Mouse (Mus musculus): ENCODE measurements at regions not wholly inside any gene's neighbourhood (a gene's known extent, or its start where the extent isn't known, plus 50 kb on each side); places are given as distances from the start of the nearest gene placed in this dataset.

DNA sequence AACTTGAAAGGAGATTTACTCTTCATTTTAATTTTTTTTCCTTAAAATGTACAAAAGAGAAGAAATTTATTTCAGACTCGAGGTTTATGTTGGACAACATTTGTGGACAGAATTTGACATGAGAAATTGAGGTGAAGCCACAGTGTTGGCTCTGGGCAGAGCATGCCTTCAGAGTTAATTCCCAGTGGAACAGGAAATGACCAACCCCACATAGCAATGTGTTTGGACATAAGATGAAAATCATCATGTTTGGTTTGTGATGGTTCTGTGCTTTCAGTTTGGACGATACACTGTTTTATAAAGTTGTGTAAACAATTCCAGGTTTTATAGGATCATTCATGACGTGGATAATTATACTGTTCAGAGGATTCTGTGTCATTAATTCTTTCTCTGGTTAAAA, 271.9 kb upstream of the Mettl25 start:
- Histone ChIP-seq H3K4me3 (no peak overlapping the region), H3K27ac (no peak overlapping the region)
- no peak for TF ChIP-seq CTCF (conservative IDR thresholded peaks at IDR 0.05)
- no peak for DNase-seq (ENCODE audit: low spot score in 2 of 2)

DNA sequence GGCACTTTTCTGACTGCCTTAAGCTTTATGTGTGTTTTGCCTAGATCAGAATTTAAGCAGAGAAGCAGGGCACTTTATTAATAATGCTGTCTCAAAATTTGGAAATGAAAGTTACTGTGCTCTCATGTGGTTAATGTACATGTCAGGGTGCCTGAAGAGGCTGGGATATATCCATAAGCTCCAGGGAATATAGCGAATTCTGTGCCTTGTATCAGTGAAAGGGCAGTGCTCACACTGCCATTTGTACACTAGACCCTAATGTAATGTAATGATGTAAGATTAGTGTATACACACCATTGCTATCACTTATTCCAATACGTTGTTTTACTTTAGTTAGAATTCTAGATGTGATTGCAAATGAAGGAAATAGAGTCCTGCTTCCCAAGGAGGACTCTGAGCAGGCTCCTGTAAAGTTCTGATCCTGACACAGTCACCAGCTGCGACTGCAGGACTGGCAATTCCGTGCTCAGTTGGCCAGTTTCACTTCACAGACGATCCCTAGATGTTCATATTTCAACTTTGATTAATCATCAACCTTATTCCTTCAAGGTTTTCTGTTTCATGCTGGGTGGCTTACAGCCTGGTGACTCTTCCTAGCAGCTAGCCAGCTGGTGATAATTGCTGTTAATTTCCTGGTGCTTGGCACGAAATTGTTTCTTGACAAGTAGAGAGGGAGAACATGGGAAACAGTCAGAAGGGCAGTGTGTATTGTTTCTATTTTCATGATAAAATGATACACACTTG, 273.7 kb upstream of the Mettl25 start:
- DNase-seq (ENCODE audit: low spot score in 2 of 2), result no peak
- no peak overlapping the region for H3K4me3 ChIP-seq
- TF ChIP-seq CTCF (conservative IDR thresholded peaks at IDR 0.05), result no peak
- no peak overlapping the region for H3K27ac ChIP-seq

DNA sequence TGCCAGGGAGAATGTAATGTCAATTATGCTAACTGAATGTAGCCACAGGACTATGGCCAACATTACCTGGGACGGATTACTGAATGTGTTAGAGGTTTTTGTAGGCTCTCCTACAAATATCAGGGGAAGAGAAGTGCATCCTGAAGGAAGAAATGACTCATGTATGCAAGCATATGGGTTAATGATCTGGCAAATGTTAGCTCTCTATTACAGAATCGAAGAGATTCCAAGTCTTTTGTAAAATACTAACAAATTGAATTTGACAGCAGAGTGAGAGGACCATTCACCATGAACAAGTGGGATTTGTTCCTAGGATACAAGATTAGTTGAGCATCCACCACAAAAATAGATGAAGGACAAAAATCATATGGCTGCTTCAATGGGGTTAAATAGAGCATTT, 280.6 kb upstream of the Mettl25 start:
- Histone ChIP-seq H3K4me3 (no peak overlapping the region), H3K27ac (peak overlapping the region; percentile 25; the same call in 1 of the 2 replicates)
- TF ChIP-seq CTCF (conservative IDR thresholded peaks at IDR 0.05), result no peak
- no peak for DNase-seq (ENCODE audit: low spot score in 2 of 2)

DNA sequence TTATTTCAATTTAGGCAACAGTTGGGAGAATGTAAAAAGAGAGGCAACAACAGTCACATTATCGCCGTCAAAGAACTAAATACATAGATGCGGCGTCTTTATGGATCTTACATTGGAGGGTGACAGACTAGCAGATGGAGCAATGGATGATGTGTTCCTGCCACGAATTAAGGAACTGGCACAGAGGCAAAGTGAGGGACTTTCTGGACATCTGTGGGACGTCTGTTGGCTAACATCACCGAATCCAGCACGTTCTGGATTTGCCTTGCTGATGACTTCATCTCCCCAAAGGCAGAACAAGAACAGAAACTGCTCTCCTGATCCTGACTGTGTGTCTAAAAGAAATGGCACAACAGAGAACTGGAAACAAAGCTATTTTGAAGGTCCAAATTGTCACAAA, 281.8 kb upstream of the Mettl25 start:
- DNase-seq (ENCODE audit: low spot score in 2 of 2), result peak in 1 of 2 experiments; percentile 31
- no peak for TF ChIP-seq CTCF (conservative IDR thresholded peaks at IDR 0.05)
- H3K27ac ChIP-seq, result no peak overlapping the region
- no peak overlapping the region for H3K4me3 ChIP-seq

DNA sequence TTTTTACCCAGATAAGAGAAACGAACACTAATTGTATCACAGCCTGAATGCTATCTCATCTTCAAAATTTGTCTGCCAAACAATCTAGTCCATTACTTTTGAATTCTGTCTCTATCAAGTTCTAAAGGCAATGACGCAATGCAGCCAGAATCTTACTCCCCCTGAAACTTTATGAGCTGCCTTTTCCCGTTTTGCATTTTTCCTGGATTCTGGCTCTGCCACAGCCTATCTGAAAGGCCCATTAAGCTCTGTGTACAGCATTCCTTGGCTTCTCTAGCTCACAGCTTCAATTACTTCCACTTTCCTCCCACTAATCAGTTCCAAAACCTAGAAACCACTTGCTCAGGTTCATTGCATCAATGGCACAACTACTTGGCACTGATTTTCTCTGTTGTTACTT, 298.0 kb upstream of the Ppfia2 start:
- no peak overlapping the region for H3K4me3 ChIP-seq
- no peak for TF ChIP-seq CTCF (conservative IDR thresholded peaks at IDR 0.05)
- no peak for DNase-seq (ENCODE audit: low spot score in 2 of 2)

DNA sequence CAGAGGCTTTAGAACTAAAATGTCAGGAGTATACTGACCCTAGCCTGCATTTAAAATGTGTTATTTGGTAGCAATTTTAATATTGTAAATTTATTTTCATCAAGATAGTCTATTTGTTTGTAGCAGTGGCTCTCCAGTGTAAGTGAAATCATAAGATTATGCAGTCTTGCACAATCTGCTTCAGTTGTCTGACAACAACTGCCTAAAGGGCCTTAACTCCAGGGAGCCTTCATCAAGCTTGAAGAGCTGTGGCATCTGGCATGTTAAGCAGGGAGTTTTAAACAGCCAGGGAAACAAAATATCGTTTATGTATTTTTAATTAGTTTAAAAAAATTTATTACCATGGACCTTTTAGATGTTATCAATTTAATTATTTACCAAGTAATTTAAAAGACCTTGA, 295.7 kb upstream of the Ppfia2 start:
- no peak overlapping the region for H3K27ac ChIP-seq
- no peak for DNase-seq (ENCODE audit: low spot score in 2 of 2)
- no peak for TF ChIP-seq CTCF (conservative IDR thresholded peaks at IDR 0.05)
- H3K4me3 ChIP-seq, result no peak overlapping the region

More for the DNA sequence above, 298.0 kb upstream of the Ppfia2 start:
- H3K27ac ChIP-seq, result no peak overlapping the region

DNA sequence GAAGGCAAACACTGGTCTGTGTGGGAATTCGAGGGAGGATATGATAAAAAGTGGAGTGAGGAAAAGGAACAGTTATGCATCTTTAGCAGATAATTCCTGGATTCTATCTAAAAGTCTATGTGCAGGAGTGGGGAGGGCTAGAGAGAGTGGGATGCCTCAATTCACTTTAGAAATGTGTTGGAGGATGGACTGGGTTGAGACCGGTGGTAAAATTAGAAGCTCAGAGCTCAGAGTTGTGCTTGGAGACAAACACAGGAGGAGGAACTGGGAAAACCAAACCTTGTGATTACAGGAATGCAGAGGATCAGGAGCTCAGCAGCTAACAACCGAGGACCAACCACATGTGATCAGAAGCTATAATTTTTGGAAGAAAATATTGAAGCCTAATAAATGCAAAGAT, 290.5 kb upstream of the Ppfia2 start:
- no peak for TF ChIP-seq CTCF (conservative IDR thresholded peaks at IDR 0.05)
- Histone ChIP-seq H3K27ac (no peak overlapping the region), H3K4me3 (no peak overlapping the region)
- DNase-seq (ENCODE audit: low spot score in 2 of 2), result no peak

DNA sequence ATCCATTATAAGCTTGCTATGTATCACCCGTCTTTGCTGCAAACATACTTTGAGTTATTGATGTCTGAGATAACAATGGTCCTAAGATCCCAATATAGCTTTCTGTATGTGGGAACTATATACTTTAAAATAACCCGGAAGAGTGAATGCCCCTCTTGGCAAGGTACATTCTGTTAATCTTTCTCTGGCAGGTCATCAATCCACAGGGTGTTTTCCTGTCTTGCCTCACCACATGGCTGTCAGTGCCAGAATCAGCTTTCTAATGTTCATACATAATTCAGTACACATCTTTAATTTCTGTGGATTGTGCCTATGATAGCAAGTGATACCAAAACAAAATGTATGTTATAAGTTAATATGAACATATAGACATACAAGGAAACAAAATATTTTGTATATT, 267.6 kb upstream of the Ppfia2 start:
- no peak for TF ChIP-seq CTCF (conservative IDR thresholded peaks at IDR 0.05)
- H3K27ac ChIP-seq, result no peak overlapping the region
- DNase-seq (ENCODE audit: low spot score in 2 of 2), result no peak

DNA sequence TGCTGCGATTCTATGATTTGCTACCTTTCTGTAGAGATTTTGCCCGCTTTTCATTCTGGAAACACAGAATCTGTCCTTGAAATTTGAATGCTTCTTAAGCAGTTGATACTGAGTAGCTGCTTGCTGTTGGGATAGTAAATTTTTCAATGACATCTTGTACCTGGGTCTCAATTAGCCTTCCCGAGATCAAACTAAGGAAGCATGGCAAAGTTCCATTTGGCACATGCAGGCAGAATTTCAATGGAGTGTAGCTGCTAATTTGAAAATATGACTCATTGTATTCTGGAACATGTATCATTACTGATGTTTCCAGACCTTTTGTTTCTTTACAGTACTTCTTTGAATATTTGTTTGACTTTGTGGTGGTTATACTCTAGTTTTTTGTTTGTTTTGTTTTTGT, 245.9 kb upstream of the Ppfia2 start:
- no peak overlapping the region for H3K27ac ChIP-seq
- DNase-seq (ENCODE audit: low spot score in 2 of 2), result no peak
- H3K4me3 ChIP-seq, result no peak overlapping the region
- TF ChIP-seq CTCF (conservative IDR thresholded peaks at IDR 0.05), result no peak

More for the DNA sequence above, 267.6 kb upstream of the Ppfia2 start:
- H3K4me3 ChIP-seq, result no peak overlapping the region

DNA sequence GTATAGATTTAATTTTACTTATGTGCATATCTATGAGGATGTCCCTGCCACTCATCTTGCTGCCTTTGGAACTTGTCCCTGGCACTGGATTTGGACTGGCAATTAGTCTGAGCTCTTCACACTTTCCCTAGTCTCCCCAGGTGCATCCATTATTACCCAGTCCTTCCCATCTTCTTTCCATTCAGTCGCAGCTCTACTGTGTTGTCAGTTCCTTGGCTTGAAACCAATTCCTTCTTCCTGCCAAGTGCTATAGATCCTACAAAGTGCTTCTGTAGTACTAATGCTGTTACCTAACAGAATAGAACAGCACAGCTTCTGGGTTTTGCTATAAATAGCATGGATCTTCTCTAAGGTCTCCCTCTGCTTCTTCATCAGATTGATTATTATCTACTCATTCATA, 228.0 kb upstream of the Ppfia2 start:
- DNase-seq (ENCODE audit: low spot score in 2 of 2), result no peak
- no peak overlapping the region for H3K4me3 ChIP-seq

DNA sequence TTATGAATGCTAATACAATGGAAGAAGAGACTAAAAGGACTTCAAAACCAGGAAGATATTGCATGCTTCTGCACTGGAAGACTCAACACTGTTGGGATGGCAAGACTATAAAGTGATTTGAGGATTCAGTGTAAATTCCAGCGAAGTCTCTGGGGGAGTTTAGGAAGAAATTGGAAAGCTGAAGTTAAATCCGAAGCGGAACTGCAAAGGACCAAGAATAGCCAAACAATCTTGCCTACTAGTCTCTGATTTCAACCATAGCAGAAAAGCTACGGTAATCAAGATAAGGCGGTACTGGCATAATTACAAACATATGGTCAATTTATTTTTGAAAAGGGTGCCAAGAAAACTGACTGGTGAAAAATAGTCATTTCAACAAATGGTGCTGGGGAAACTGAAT, 216.0 kb upstream of the Ppfia2 start:
- DNase-seq (ENCODE audit: low spot score in 2 of 2), result peak in 1 of 2 experiments; percentile 16
- no peak for TF ChIP-seq CTCF (conservative IDR thresholded peaks at IDR 0.05)
- Histone ChIP-seq H3K4me3 (no peak overlapping the region), H3K27ac (no peak overlapping the region)

More for the DNA sequence above, 228.0 kb upstream of the Ppfia2 start:
- H3K27ac ChIP-seq, result no peak overlapping the region
- no peak for TF ChIP-seq CTCF (conservative IDR thresholded peaks at IDR 0.05)

DNA sequence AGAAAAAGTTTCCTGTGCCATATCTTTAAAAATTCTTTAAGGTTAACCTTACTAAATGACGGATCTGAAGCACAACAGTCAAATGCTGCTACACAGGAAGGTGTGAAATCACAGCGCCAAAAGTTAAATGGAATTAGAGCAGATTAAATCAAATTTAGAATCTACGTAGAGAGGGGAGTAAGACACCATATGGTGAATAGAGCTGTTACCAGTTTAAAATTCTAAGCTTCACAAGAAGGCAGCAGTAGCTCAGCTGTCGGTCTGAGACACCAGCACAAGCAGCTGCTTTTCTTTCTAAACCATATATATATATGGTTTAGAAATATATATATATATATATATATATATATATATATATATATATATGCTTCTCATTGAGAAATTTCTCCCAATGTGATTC, 210.3 kb upstream of the Ppfia2 start:
- DNase-seq (ENCODE audit: low spot score in 2 of 2), result peak in 1 of 2 experiments; percentile 10
- Histone ChIP-seq H3K27ac (no peak overlapping the region), H3K4me3 (no peak overlapping the region)
- TF ChIP-seq CTCF (conservative IDR thresholded peaks at IDR 0.05), result no peak

DNA sequence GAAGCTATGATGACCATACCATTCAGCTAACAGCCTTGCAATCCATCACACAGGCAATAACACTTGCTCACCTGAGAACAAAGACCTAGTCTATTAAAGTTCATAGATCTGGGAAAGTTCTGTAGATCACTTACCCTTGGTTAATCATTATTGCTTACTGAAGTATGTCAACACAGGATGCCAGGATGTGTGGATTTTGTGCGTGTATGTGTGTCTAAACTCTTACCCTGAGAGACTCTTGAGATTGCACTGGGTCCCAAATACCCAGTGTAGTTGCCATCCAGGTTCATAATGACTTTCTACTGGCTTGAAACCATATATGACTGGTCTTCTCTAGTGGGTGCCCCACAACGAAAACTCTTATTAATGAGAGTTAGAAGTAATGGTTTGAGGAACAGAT, 196.8 kb upstream of the Ppfia2 start:
- H3K4me3 ChIP-seq, result no peak overlapping the region
- no peak for TF ChIP-seq CTCF (conservative IDR thresholded peaks at IDR 0.05)
- H3K27ac ChIP-seq, result no peak overlapping the region
- DNase-seq (ENCODE audit: low spot score in 2 of 2), result no peak

DNA sequence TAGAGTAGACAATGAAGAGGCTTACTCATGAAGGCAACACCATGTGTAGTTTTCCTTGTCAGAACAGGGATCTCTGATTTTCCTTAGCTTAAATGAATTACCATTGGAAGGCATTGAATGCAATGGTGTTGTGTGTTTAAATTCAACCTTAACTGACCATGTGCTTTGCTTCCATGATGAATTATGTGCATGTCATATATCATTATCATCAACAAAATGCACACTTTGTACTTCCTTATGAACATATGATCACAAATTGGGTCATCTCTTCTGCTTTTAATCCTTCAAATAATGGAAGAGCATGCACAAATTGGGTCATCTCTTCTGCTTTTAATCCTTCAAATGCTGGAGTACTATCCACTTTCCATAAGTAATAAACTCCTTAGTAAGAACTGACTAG, 180.2 kb upstream of the Ppfia2 start:
- no peak for TF ChIP-seq CTCF (conservative IDR thresholded peaks at IDR 0.05)
- Histone ChIP-seq H3K27ac (no peak overlapping the region), H3K4me3 (no peak overlapping the region)
- no peak for DNase-seq (ENCODE audit: low spot score in 2 of 2)
